Mouse (Mus musculus) inflammation-experienced regulatory T-cells, adult 6 months (primary cell): ENCODE results near the gene D16Ertd472e. TPM values are rescaled to one million over a fixed set of nuclear protein-coding genes. Genes with fewer than 3 reads are reported as not detected.

Experiments
- ATAC-seq: one replicate; pipeline ENCODE4 v1.8.0; 2017
- polyA plus RNA-seq, 3 experiments: library from polyadenylated mRNA; unstranded; fragments of 100-300 nt; shearing (Covaris generic); gene quantifications; one replicate each; pipeline ENCODE4 v1.2.1; 2017

Gene D16Ertd472e
- polyA plus RNA-seq: 10 to 100 TPM; 39.6 to 60.2 (median 48.6) TPM

DNA sequence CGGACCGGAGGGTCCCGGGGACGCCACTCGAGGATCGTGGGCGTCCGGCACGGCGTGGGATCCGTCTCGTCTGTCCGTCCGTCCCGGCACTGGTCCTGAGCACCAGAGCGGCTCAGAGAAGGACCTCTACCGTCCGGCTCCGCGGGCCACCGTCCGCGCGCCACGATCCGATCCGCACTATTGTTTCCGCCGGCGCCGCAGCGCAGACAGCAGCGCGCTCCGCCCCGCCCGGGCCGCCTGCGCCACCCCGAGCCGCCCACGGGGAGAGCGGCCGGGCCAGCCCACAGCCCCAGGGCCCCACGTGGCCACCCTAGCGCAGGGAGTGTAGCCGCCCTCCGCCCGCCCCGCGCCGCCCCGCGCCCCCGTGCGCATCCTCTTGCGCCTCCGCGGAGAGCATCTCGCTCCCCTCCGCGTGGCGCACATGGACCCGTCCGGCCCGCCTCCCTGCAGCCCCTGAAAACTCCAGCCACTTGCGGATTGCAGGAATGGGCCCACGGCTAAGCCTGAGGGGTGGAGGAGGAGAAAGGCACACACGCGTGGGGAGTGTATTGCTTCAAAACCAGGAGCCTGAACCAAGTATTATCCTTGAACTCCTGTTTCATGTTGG is at the start of gene D16Ertd472e:
Gene D16Ertd472e, minus strand, starts transcription at position 231 of the 607 bp plus-strand sequence.
- ATAC-seq: peak; percentile 67

DNA sequence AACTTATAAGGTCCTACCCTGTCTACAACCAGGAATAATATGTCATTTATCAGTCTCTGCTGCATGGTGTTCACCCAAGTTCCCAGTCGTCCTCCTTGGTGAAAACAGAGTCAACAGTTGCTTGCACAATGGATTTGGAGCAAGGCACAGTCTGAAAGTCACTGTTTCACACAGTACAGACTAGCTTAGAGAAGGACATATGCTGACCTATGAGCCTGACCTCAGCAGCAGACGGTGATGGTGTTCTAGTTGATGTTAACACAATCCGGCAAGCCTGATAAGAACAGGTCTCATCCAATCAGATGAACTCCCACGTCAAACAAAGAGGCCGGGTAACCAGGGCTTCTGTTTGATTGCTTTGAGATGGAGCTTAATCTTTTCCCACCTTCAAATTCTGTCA is 46.2 kb upstream of the D16Ertd472e start:
- no peak for ATAC-seq

DNA sequence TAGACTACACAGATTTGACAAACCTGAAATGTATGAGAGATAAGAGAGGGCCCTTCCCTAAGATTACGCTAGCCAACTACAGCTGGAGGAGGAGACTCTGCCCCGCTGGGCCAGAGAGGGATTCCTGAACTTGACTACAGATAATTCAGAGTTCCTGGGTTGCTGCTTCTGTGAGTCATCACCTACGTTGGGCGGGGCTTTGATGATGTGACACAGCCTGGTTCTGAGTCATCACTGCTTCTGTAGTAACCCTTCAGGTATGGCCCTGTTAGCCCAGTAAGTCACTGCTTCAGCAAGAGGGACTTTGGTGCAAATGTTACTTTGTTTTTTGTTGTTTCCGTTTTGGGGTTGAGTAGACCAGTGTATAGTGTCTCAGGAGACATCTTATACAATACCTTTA is 42.9 kb upstream of the D16Ertd472e start:
- ATAC-seq: peak; percentile 92

DNA sequence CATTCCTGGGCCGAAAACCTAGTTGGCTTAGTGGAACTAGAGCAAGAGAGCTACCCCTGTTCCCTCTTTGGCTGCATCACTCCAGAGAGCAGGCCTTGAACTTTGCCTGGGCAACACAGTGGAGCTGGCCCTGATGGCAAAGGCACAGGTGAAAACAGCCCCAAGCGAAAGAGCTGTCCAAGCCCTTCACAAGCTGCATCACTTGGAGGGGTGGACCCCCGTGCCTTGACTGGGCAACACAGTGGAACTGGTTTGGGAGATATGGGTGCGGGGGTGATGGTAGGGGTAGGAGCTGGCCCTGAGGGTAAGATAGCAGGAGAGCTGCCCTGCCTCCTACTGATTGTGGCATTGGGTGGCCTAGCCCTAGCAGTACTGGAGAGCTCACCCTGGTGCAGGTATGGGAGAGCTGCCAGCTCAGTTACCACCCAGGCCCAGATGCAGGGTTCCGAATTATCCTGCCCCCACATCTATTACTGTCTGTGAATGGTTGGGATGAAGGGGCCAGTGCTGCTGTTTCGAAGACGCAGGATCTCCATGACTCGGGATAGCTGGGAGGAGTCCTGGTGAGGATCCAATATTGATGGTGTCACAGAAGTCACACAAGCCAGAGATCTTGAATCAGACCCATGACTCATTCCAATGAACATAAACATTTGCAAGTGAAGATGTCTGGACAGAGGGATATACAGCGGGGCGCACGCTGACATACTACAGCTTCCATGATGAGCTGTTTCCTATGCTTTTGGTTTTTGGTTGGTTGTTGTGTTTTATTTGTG is 41.4 kb upstream of the D16Ertd472e start:
- ATAC-seq: no peak

DNA sequence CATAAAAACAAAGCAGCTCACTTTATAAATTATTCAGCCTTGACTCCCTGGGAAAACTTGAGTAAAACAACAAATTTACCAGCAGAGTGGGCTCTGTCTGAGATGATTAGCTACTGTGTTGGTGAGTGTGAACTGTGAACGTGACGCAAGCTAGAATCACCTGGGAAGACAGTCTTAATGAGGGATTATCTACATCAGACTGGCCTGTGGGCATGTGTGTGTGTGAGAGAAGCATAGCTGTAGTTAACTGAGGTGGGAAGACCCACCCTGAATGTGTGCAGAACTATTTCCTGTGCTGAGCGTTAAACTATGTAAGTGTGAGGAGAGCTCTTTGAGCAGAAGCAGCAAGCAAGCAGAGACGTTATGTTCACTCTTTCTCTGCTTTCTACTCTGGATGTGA is 29.7 kb upstream of the D16Ertd472e start:
- no peak for ATAC-seq

DNA sequence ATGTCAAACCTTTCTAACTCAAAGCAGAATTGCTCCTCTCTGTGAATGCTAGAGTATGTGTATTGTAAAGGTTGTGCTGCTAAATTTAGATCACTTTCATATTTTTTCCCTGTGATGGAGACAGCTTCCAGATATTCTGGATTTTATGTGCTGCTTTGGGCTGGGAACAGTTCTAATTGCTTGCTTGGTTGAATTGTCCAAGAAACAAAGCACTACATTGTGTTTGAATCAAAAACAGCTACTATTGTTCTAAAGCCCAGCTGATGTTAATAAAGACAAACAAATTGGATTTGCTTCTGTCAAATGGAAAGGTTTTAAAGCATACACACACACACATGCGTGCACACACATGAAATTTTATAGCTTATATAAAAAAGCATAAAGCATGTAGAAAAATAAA is 22.4 kb upstream of the D16Ertd472e start:
- no peak for ATAC-seq

DNA sequence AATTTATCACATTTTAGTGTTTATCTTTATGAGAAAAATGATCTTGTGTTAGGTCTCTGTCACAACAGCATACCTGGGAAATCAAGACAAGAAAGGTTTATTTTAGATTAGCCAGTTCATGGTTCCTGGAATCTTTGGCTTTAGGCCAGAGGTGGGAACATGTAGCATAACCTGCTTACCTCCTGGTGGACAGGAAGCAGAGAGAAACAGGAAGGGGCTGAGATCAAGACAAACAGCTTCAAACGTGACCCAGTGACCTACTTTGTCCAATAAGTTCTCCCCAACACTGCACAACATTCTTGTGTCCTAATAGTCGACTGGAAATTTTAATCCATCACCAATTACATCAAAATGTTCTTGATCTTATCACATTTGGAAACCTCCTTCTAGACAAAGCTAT is 19.9 kb upstream of the D16Ertd472e start:
- ATAC-seq: no peak

DNA sequence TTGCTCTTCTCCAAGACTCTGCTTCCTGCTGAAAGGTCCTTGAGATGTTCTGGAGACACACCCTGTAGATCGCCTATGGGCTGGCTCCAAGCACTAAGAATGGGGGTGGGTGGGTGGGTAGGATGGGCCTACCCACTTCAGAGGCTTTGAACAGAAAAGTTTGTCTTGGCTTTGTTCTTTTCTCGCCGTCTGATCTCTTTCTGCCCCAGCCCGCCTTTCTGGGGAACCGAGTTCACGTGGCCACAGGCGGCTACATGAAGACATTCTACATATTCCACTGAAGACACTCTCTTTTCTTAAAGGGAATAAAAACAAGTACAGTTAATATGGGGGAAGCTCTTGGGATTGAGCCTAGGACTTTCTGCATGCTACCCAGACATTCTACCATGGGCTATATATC is 19.3 kb upstream of the D16Ertd472e start:
- ATAC-seq: no peak

DNA sequence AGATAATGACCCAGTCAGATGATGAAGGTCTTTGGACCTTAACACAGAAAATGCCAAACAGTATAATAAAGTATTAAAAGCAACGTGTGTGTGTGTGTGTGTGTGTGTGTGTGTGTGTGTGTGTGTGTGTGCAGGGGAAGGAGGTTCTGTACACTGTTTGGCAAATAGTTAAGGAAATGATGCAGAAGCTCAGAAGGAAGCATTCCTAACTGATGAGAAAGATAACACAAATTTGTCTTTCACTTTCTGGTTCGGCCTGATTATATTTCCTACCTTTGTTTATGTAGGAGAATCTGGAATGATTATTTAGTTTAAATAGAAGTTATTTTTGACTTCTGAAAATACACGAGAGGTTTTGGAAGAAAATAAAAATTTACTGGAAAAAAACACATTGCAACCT is 17.6 kb upstream of the D16Ertd472e start:
- no peak for ATAC-seq

DNA sequence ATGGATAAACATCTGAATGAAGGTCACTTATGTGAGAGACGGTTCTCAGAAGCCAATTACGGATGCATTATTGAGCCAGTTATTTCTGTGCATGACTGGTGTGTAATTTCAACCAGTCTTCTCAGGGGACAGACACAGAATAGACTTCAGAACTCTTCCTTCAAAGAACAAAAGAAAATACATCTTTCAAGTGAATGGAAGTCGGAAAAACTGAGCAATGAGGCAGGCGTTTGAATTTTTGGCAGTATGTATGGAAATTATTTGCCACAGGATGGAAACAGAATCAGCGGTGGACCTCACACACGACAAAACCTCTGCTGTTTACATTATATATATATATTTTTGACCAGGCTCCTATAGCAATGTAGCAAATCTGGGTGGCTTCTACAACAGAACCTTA is 14.6 kb upstream of the D16Ertd472e start:
- ATAC-seq: peak; percentile 75

DNA sequence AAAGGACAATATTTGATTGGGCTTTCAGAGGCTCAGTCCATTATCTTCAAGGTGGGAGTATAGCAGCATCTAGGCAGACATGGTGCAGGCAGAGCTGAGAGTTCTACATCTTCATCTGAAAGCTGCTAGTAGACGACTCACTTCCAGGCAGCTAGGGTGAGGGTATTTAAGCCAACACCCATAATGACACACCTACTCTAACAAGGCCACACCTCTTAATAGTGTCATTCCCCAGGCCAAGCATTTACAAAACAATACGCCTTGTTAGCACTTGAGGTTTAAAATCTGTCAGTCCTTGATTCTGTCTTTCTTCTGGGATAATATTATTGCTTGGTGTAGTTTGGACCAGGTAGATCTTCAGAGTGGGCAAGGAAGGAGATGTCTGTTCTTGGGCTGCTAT is 12.3 kb upstream of the D16Ertd472e start:
- ATAC-seq: no peak

DNA sequence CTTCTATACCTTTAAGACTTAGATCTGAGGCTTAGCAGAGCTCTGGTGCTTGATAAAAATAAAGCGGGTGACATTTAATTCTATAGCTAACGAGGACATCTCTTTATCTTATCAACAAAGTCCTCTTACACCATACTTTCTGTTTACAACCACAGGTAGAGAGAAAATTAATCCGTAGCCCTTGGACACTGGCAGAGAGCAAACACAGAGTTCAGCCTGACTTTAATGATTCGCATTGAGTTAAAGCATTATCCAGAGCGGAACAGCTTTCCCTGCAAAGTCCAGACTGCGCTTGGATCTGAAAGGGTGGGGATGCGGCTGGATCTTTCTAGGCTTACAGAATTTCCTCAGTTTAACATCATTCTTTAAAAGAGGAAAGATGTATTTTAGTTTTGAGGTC is 10.1 kb upstream of the D16Ertd472e start:
- ATAC-seq: no peak

DNA sequence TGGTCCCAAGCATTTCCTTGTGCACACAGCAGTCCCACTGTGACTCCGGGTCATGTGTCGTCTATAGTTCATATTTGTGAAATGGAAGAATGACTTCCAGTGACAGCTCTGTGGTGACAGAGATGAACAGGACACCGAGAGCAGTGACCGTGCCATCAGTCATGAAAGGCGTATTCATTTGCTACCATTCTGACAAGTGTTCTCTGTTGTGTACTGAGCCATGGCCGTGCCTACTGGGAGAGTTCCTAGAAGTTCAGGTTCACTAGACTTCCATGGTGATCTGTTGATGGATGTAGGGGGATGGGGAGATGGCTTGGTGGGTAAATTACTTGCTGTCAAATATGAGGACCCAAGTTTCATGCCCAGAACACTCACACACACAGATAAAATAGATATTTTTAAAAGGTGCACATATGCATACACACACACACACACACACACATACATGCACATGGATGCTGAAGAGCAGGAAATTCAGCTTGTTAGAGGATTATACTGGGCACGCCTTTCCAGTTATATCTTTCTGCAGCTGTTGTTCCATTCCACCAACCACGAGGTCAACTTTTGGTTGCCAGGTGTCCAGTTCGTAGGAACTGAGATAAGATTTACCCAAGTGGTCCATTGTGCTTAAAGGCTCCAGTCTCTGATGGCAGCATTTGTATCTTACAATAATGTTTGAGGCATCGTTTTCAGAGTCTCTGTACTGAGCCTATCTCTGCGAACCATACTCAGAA is 9.3 kb upstream of the D16Ertd472e start:
- no peak for ATAC-seq

DNA sequence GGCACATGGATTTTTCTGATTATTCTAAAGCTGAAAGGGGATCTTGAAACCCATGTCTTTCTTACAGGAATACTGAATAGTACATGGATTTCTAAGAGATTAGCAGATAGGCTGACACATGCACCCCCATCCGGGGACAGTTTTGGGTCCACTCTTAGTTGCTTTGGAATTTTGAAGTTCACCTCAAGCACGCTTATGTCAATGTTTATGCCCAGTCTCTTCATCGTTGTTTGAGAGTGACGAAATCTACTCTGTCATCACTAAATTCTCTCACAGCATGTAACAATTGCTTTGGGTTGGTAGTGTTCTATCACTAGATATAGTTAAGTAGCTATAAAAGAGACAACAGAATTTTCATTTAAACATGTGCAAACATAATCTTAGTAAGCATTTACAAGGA is 8.7 kb upstream of the D16Ertd472e start:
- ATAC-seq: no peak

DNA sequence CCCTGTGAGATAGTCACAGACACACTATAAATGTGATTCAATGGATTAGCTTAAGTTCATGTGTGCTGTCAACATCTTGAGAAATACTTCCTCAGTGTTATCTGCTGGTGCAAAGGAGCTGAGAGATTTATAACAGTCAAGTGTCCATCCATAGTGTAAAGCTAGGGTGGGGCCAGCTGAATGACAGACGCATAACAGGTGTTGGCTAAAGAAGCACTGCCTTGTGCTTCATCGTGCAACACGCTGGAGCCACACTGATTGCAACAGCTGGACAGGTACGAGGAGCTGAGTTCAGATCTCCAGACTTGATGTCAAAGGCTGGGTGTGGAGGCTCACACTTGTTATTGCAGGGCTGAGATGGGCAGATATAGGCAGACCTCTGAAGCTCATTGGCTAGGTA is 7.5 kb upstream of the D16Ertd472e start:
- no peak for ATAC-seq

DNA sequence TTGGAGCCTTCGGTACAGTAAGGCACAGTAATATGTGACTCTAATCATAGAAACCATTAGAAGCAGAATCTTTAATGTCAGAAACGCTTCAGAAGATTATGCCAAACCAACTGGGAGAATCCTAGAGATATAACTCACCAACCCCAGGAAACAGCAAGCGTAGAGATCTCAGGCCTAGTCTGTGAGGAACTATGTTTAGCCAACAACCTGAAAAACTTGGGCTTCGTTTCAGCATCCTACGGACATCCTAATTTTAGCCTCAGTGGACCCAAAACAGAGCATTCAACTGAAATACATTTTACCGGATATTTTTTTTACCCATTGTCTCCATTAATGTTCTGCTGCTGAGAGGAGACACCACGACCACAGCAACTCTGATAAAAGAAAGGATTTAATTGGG is 3.9 kb upstream of the D16Ertd472e start:
- no peak for ATAC-seq

DNA sequence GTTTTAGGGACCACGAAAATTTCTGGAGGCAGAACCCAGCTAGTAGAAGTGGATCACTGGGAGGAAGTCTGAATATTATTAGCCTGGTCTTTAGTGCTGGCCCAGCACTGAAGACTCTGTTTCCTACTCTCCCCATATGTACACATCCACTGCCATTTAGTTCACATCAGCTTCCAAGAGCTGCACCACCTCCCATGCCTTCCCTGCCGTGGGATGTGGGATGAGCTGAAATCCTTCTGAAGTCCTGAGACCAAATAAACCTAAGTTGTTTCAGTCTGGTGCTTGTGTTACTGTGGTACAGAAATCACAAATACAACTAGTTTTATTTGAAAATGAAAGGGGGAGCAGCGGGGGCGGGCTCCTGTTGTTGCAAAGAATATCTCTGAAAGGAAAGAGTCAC is 2.9 kb upstream of the D16Ertd472e start:
- no peak for ATAC-seq

DNA sequence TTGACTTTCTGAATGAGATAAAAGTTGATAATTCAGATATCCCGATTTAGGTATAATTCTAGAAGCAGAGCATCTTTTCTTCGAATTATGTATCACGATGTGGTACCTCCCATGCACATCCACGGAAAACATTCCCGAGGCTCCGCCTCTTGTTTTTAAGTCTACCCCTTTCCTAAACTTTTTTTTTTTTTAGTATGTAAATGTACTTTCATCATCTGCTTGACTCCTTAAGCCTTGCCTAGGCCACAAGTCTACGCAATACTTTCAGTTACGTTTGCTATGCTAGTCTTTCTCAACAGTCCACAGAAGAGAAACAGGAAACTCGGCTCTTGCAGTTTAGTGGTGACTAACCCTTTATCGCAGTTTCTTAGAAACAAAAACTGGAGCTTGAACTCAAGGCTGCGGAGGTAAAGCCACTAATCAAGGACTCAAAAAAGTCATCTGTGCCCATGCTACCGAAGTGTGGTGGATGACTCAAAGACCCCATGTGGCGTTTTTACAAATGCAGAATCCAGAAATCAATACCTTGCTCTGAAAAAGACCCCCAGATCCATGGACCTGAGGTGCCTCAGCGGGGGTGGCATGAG is 670 bp upstream of the D16Ertd472e start:
- ATAC-seq: peak; percentile 81

DNA sequence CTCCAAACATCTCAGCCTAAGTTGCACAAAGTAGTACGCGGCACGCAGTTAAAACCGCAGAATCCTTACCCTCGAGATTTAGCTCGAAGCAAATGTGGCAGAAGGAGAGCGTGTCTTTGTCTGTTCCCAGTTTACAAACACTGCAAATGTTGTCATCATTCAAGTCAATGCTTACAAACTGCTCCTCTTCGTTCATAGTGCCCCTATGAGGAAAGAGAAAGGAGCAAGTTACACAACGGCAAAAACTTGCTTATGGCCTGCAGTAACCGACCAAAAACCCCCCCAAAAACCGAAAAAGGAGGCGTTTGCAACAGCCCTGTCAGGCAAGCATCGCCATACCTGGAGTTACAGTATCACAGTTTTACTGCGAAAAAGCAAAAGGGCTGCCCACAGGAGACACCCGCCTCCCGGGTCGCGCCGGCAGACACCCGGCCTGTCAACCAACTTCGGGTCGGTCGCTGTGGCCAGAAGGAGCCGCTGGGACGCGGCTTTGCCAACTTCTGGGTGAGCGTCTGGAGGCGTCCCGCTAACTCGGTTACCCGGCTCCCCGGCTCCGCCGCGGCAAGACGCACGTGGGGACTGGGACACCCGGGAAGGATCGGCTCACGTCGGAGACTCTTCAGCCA is 543 bp downstream of the D16Ertd472e start:
- ATAC-seq: peak; percentile 29

DNA sequence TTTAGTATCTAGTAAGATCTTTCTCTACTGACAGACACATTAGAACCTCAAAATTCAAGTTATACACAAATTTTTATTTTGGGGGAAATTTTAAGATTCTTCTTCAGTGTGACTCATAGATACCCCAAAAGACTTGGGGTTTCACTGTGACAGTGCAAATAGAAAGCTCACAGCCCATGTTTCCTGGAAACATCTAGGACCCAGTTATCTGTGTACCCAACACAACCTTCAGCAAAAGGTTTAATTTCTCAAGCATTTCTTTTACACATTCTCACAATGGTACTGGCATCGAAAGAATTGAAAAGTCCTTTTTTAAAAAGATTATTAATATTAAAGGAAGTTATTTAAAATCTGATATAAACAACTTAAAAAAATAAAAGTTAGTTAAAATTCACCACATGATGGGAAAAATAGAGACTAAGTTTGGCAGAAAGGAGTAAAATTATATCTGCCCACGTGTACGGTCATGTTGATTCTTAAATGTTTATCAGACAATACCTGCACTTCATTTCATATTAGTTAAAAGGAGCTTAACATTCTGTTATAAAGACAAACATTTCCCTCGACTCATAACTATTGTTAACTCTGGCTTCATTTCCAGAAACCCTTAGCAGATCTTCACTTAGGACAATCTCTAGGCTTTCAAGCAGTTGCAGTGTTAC is 1.2 kb downstream of the D16Ertd472e start:
- ATAC-seq: no peak

DNA sequence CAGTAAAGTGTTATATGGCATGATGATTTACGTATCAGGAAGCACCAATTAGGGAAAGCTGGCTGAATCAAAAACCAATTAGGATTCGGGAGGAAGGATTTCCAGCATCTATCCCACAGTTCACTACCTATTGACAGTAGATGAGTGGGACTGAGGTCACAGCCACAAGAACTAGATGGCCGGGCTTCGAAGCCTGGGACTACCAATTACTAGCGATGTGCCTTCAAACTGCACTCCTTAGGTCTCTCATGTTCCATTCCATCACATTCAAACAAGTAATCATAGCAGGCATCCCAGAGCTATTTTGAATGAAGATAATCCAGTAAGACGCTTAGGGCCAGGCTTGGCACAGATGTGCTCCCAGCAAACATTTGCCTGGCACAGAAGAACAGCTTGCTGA is 2.3 kb downstream of the D16Ertd472e start:
- ATAC-seq: no peak

DNA sequence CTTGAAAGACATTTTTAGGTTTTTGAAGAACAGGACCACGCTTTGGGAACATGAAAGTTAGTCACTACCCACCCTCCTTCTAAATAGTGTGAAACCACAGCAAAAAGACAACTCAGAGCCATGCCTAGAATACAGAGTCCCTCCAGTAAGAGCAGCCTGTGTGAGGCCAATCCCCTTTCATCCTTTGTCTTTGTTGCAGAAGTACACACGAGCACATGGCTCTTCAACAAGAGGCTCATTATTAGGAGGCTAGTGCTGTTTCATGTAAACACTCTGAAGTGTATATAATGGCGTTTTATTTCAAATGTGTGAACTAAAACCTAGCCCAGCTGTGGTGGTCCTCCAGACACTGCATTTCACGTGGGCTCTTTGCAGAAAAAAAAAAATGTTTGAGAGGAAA is 3.5 kb downstream of the D16Ertd472e start:
- ATAC-seq: no peak
